In genomic region chr1:64717504-64717903, GRCm38 (mm10) we compare ENCODE assay signal across 8 mouse cellular contexts. TPM values are rescaled to one million over a fixed set of nuclear protein-coding genes. Genes with fewer than 3 reads are reported as not detected.
DNase-seq lines count a peak whose midpoint lies in the region; ATAC-seq lines count a peak whose summit lies in the region.

No protein-coding gene starts in this region.

- H3K4me1 ChIP-seq in midbrain, embryonic 13.5 days (replicated peaks), result peaks cover 7% of the 10 kb centered on the region

- H3K36me3 ChIP-seq in midbrain, embryonic 13.5 days, result peaks cover 41% of the 10 kb centered on the region

- no peak overlapping the region for H3K27ac ChIP-seq in midbrain, embryonic 13.5 days

- ATAC-seq in hematopoietic stem cell, adult 5-6 weeks (replicated peaks in 1 of 2; ENCODE audit: insufficient read depth in 1 of 2, low FRiP score in 2 of 2, low TSS enrichment in 1 of 2, low read depth in 1 of 2, poor library complexity in 2 of 2, severe bottlenecking in 2 of 2), result peak; percentile 98
- ATAC-seq in midbrain, embryonic 13.5 days, result peak; percentile 80

- no peaks in the 10 kb centered on the region for H3K27me3 ChIP-seq in midbrain, embryonic 13.5 days

- no peaks in the 10 kb centered on the region for H3K9me3 ChIP-seq in midbrain, embryonic 13.5 days

- H3K4me2 ChIP-seq in midbrain, embryonic 13.5 days (replicated peaks), result no peak overlapping the region

- DNase-seq in left cerebral cortex, adult 18-20 months (ENCODE audit: low spot score in 2 of 2), result peak; percentile 58 to 67
- no peak for DNase-seq in left cerebral cortex, adult 8-10 months (ENCODE audit: low spot score in 2 of 2)
- DNase-seq in ZHBTc4 (ENCODE audit: low read depth, low spot score), result peak; percentile 58
- DNase-seq in embryo, embryonic 11 days, result peak; percentile 50
- peak; percentile 69 to 77 for DNase-seq in layer of hippocampus, postnatal 10 days (ENCODE audit: low spot score in 2 of 2)
- peak; percentile 68 for DNase-seq in thymus, postnatal 0 days (ENCODE audit: low spot score)

- no peak overlapping the region for H3K4me3 ChIP-seq in midbrain, embryonic 13.5 days (replicated peaks)

- H3K9ac ChIP-seq in midbrain, embryonic 13.5 days (replicated peaks), result no peak overlapping the region

RNA-seq across cellular contexts. Expression of gene Fzd5, which starts 20.0 kb away (rescaled TPM):
- total RNA-seq in left cerebral cortex, adult 18-20 months (2021), result 1 to 10 TPM; 1.4 to 1.8 TPM
- 1 to 10 TPM; 2.2 to 2.8 (median 2.6) TPM for total RNA-seq in left cerebral cortex, adult 8-10 months (2022)
- 4.2 and 4.3 TPM in 2 replicates for total RNA-seq in hematopoietic stem cell, adult 5-6 weeks (2017)
- 1 to 10 TPM in 1 of 2 experiments, under 1 TPM in 1; 0.83 to 1.0 TPM for total RNA-seq in layer of hippocampus, postnatal 10 days (2021)
- polyA plus RNA-seq in midbrain, embryonic 13.5 days (2015; fragmentation: Nextera tagmentation; extraction: Ambion mirVana), result 0.40 and 0.46 TPM in 2 replicates
- 0.91 and 1.1 TPM in 2 replicates for polyA plus RNA-seq in thymus, postnatal 0 days (2015; fragmentation: Nextera tagmentation; extraction: Ambion mirVana)

RNA-seq across cellular contexts. Expression of gene Ccnyl1, which starts 27.2 kb away (rescaled TPM):
- 10 to 100 TPM; 20.5 to 22.0 TPM for total RNA-seq in left cerebral cortex, adult 18-20 months (2021)
- total RNA-seq in left cerebral cortex, adult 8-10 months (2022), result 10 to 100 TPM; 16.3 to 21.0 (median 19.7) TPM
- total RNA-seq in hematopoietic stem cell, adult 5-6 weeks (2017), result 3.9 and 6.2 TPM in 2 replicates
- 10 to 100 TPM; 23.4 to 25.0 TPM for total RNA-seq in layer of hippocampus, postnatal 10 days (2021)
- 5.0 and 6.0 TPM in 2 replicates for polyA plus RNA-seq in midbrain, embryonic 13.5 days (2015; fragmentation: Nextera tagmentation; extraction: Ambion mirVana)
- 1.6 and 2.4 TPM in 2 replicates for polyA plus RNA-seq in thymus, postnatal 0 days (2015; fragmentation: Nextera tagmentation; extraction: Ambion mirVana)

Comparison
In these comparisons a context has a peak if more than half of its experiments do, and no peak if none do; other contexts are left out.
1. DNase-seq: peak in left cerebral cortex, adult 18-20 months (2 of 2), ZHBTc4 (single experiment), embryo, embryonic 11 days (single experiment), layer of hippocampus, postnatal 10 days (2 of 2) and thymus, postnatal 0 days (single experiment); none in left cerebral cortex, adult 8-10 months (0 of 2).